Mouse (Mus musculus): Measurements from ENCODE around the gene Rbfox2.

- TF ChIP-seq CTCF (IDR thresholded peaks at IDR 0.05; ENCODE audit: extremely low read depth, insufficient read depth, insufficient read length, insufficient replicate concordance) (no peak), POLR2A (IDR thresholded peaks at IDR 0.05; ENCODE audit: low read depth, low read length) (no peak)
Observed at GRCm38 (mm10) chr15:77271285-77271684, 35.5 kb downstream of the Rbfox2 start.
